ENCODE assay signal across 16 mouse cellular contexts in genomic region chr8:92272726-92273125, GRCm38 (mm10).
"Had no signal": no experiment of that assay in that cellular context is flagged by ENCODE, and none has a peak within 500 bp of the region (broad histone marks: within the 10 kb centered on the region; RNA-seq: fewer than 3 reads in every experiment).

No protein-coding gene starts in this region.

- H3K9ac ChIP-seq: neural tube, embryonic 13.5 days; neural tube, embryonic 15.5 days; stomach, embryonic 15.5 days had no signal

- H3K4me1 ChIP-seq: neural tube, embryonic 13.5 days; neural tube, embryonic 15.5 days; stomach, embryonic 15.5 days had no signal

- H3K36me3 ChIP-seq: neural tube, embryonic 13.5 days; neural tube, embryonic 15.5 days; stomach, embryonic 15.5 days had no signal

- H3K27ac ChIP-seq: neural tube, embryonic 13.5 days; neural tube, embryonic 15.5 days; stomach, embryonic 15.5 days; stomach, postnatal 0 days had no signal

- DNase-seq: retina, postnatal 1 day; right cerebral cortex, adult 18-20 months; right cerebral cortex, postnatal 14 days; right cerebral cortex, postnatal 25 days; right cerebral cortex, postnatal 4 days; spleen, adult 18-20 months; thymus, adult 18-20 months; thymus, adult 2 months; thymus, postnatal 14 days; thymus, postnatal 25 days; thymus, postnatal 36 days; thymus, postnatal 4 days had no signal

- H3K4me3 ChIP-seq: neural tube, embryonic 13.5 days; neural tube, embryonic 15.5 days; stomach, embryonic 15.5 days had no signal

- H3K4me2 ChIP-seq: neural tube, embryonic 13.5 days; neural tube, embryonic 15.5 days; stomach, embryonic 15.5 days had no signal

- H3K9me3 ChIP-seq: stomach, embryonic 15.5 days had no signal

- H3K27me3 ChIP-seq: neural tube, embryonic 13.5 days; neural tube, embryonic 15.5 days; stomach, embryonic 15.5 days had no signal
